Mouse (Mus musculus) heart, embryonic 10.5 days (tissue): ENCODE data around the gene Lrig3. TPM values are rescaled to one million over a fixed set of nuclear protein-coding genes. Genes with fewer than 3 reads are reported as not detected.

Source experiments
- DNase-seq: peaks from one replicate; pipeline ENCODE4 v3.0.0-alpha.2; 2017; ENCODE audit warnings: low spot score
- H3K27ac ChIP-seq: fragments of 300-500 bp; sonication (generic); 2 replicates; pipeline ENCODE4 v1.5.1; 2016; ENCODE audit warnings: mild to moderate bottlenecking
- H3K27me3 ChIP-seq: fragments of 300-500 bp; sonication (generic); 2 replicates; pipeline ENCODE4 v1.6.1; 2016; ENCODE audit warnings: mild to moderate bottlenecking; ENCODE audit not compliant: poor library complexity, insufficient read depth, severe bottlenecking
- H3K36me3 ChIP-seq: fragments of 300-500 bp; sonication (generic); 2 replicates; pipeline ENCODE4 v1.6.1; 2016; ENCODE audit warnings: mild to moderate bottlenecking, moderate library complexity
- H3K4me1 ChIP-seq: fragments of 300-500 bp; sonication (generic); 2 replicates; pipeline ENCODE4 v1.6.1; 2016; ENCODE audit warnings: mild to moderate bottlenecking
- H3K4me3 ChIP-seq: fragments of 300-500 bp; sonication (generic); 2 replicates; pipeline ENCODE4 v1.5.1; 2016; ENCODE audit warnings: mild to moderate bottlenecking, moderate library complexity
- H3K9me3 ChIP-seq: fragments of 300-500 bp; sonication (generic); 2 replicates; pipeline ENCODE4 v1.6.1; 2016; ENCODE audit warnings: mild to moderate bottlenecking, moderate library complexity
- WGBS: fragments of 180-500 bp; shearing (Covaris S2); methylation state at CpG from one replicate; pipeline ENCODE4 v1.1.7; 2016; 5-methylcytosine and 5-hydroxymethylcytosine counted together
- polyA plus RNA-seq: library from polyadenylated mRNA; unstranded; fragments of >200 nt; fragmentation: Nextera tagmentation; extraction: Ambion mirVana; gene quantifications from 2 replicates; pipeline ENCODE4 v1.2.1, GENCODE M21; 2016

Lrig3 gene
- polyA plus RNA-seq, 1 experiment from 2014 or later, result 8.4 TPM

DNA sequence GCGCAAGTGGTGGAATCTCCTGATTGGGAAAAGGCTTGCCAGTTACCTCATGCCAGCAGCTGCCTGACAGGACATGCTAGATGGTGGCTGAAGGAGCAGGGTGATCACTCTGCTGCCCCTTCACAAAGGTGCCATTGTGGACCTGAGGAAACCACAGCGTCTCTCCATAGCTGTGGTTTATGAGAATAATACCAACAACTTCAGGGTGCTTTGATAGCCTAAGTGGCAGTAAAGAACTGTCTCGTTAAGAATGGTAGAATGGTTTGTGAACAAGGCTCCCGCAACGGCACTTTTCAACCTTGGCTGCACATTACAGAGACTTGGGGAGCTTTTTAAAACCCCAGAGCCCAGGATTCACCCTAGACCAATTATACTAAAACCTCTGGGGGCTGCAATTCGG is 29.7 kb downstream of the Lrig3 start:
- Histone ChIP-seq H3K36me3 (peaks cover 5% of the 10 kb centered on the region), H3K27ac (no peak overlapping the region), H3K4me1 (no peaks in the 10 kb centered on the region), H3K9me3 (no peaks in the 10 kb centered on the region), H3K4me3 (no peak overlapping the region), H3K27me3 (no peaks in the 10 kb centered on the region)
- 85% methylated on average over 6 of the region's 6 CpGs for WGBS
- DNase-seq, result no peak

- WGBS, result 87% methylated on average over 9 of the region's 9 CpGs
- H3K27ac ChIP-seq, result no peak overlapping the region
- no peak for DNase-seq
- H3K4me3 ChIP-seq, result no peak overlapping the region
- H3K9me3 ChIP-seq, result no peaks in the 10 kb centered on the region
- peaks cover 5% of the 10 kb centered on the region for H3K36me3 ChIP-seq
- H3K4me1 ChIP-seq, result no peaks in the 10 kb centered on the region
- H3K27me3 ChIP-seq, result no peaks in the 10 kb centered on the region
Observed at GRCm38 (mm10) chr10:125996989-125997388, 31.0 kb downstream of the Lrig3 start.

GRCm38 (mm10) chr10:125999561-125999960 is 33.6 kb downstream of the Lrig3 start:
- 88% methylated on average over 6 of the region's 6 CpGs for WGBS
- Histone ChIP-seq H3K9me3 (no peaks in the 10 kb centered on the region), H3K36me3 (peaks cover 10% of the 10 kb centered on the region), H3K27ac (no peak overlapping the region), H3K4me3 (no peak overlapping the region), H3K27me3 (no peaks in the 10 kb centered on the region), H3K4me1 (no peaks in the 10 kb centered on the region)
- DNase-seq, result no peak

GRCm38 (mm10) chr10:126000861-126001390 is 35.0 kb downstream of the Lrig3 start:
- H3K4me1 ChIP-seq, result no peaks in the 10 kb centered on the region
- H3K9me3 ChIP-seq, result no peaks in the 10 kb centered on the region
- DNase-seq, result no peak
- peaks cover 18% of the 10 kb centered on the region for H3K36me3 ChIP-seq
- no peak overlapping the region for H3K4me3 ChIP-seq
- no peak overlapping the region for H3K27ac ChIP-seq
- 85% methylated on average over 8 of the region's 8 CpGs for WGBS
- no peaks in the 10 kb centered on the region for H3K27me3 ChIP-seq

DNA sequence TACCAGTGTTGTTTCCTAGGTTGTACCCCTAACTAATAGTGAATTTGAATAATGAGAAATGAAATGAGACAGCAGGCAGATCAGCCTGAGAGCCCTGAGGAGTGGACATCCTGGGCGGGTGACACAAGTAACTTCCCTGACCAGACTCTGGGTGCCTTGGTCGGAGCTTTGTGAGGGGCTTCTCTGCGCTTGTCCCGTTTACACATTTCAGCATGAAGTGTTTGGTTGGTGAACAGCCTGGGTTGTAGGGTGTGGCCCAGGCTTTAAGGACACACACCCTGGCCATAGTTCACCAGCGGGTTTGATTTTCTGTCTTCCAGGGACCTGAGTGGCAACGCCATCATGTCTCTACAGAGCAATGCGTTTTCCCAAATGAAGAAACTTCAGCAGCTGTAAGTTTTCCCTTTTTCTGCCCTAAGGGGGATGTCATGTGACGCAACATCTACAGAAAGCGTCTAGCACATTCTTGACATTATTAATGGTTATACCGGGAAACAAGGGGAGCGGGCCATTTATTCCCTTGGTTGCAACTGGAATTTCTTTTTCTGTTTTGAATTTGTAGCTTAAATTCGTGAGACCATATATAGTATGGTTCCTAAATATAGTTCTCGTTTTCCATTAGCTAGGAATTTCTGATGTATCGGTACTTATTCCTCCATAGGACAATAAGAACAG is 36.2 kb downstream of the Lrig3 start:
- WGBS, result 89% methylated on average over 14 of the region's 14 CpGs
- Histone ChIP-seq H3K4me1 (no peaks in the 10 kb centered on the region), H3K9me3 (no peaks in the 10 kb centered on the region), H3K36me3 (peaks cover 24% of the 10 kb centered on the region), H3K4me3 (no peak overlapping the region), H3K27me3 (no peaks in the 10 kb centered on the region), H3K27ac (no peak overlapping the region)
- DNase-seq, result no peak

DNA sequence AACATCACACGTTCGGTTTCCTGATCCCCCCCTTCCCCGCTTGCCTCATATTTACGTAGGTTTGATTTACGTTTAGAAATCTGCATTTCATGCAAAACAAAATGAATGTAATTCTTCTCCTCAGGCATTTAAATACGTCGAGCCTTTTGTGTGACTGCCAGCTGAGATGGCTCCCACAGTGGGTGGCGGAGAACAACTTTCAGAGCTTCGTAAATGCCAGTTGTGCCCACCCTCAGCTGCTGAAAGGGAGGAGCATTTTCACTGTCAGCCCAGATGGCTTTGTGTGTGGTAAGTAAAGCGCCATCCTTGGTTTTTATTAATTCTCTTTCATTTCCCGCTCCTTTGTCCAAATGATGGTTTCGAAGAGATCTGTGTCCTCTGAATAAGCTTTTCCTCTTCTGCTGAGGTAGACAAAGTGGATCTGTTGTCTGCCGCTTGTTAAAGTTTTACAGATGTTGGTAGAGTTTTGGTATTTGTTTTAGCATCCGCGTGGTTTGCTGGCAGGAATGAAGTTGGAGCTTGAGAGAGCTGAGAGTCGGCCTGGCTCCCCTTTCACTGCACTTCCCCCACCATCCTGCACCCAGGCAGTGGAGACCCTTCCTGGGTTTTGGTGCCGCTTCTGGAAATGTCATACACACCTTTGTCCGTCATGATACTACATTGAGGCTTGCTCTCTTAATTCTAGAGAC is 37.0 kb downstream of the Lrig3 start:
- Histone ChIP-seq H3K9me3 (no peaks in the 10 kb centered on the region), H3K27ac (no peak overlapping the region), H3K4me1 (no peaks in the 10 kb centered on the region), H3K36me3 (peaks cover 27% of the 10 kb centered on the region), H3K27me3 (no peaks in the 10 kb centered on the region), H3K4me3 (no peak overlapping the region)
- no peak for DNase-seq
- 89% methylated on average over 18 of the region's 18 CpGs for WGBS

DNA sequence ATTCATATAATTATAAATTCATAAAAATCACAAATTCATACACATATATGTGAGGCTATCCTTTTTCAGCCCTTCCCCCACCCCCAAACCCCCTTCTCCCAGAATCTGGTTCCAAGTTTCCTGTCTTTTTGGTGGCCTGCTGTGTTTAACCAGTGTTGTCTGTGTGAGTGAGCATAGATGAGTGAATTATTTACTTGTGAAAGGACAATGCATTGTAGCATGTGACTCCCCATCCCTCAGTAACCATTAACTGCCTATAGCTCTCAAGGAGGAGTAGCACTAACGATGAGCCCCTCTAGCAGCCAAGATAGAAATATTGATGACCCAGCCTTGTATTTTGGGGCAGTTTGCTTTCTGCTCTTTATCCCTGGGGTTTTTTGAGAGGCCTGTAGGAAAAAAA is 37.9 kb downstream of the Lrig3 start:
- Histone ChIP-seq H3K27ac (no peak overlapping the region), H3K4me1 (no peaks in the 10 kb centered on the region), H3K36me3 (peaks cover 35% of the 10 kb centered on the region), H3K4me3 (no peak overlapping the region), H3K9me3 (no peaks in the 10 kb centered on the region), H3K27me3 (no peaks in the 10 kb centered on the region)
- no peak for DNase-seq
- 80% methylated on average over 1 of the region's 1 CpGs for WGBS

GRCm38 (mm10) chr10:126013667-126014066 is 47.7 kb downstream of the Lrig3 start:
- Histone ChIP-seq H3K27me3 (no peaks in the 10 kb centered on the region), H3K27ac (no peak overlapping the region), H3K4me3 (no peak overlapping the region), H3K9me3 (no peaks in the 10 kb centered on the region), H3K4me1 (no peaks in the 10 kb centered on the region), H3K36me3 (peaks cover 33% of the 10 kb centered on the region)
- 87% methylated on average over 11 of the region's 11 CpGs for WGBS
- DNase-seq, result no peak

GRCm38 (mm10) chr10:126014673-126015072 is 48.7 kb downstream of the Lrig3 start:
- WGBS, result 87% methylated on average over 8 of the region's 8 CpGs
- no peak for DNase-seq

DNA sequence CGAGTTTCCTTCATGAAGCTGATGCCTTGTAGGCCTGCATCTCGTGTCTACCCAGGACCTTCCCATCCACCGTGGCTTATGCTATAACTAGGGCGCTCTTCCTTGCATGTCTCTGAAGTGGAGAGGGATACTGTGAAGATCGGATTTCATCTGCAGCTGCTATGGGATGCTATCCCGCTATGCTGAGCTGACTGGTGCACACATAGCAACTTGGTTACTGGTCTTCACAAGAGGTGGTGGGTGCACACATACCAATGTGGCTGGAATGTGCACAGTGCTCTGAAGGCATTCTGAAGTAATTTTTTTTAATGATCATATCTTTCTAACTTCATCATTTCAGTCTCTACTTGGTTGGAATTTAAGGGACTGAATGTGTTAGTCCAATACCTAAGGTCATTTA is 49.7 kb downstream of the Lrig3 start:
- Histone ChIP-seq H3K27ac (no peak overlapping the region), H3K9me3 (no peaks in the 10 kb centered on the region), H3K27me3 (no peaks in the 10 kb centered on the region), H3K4me3 (no peak overlapping the region), H3K36me3 (peaks cover 22% of the 10 kb centered on the region), H3K4me1 (0 out of 2 replicates have a peak, but pooled peaks cover 3% of the 10 kb centered on the region)
- DNase-seq, result no peak
- 89% methylated on average over 6 of the region's 6 CpGs for WGBS

More at GRCm38 (mm10) chr10:126014673-126015072, 48.7 kb downstream of the Lrig3 start:
- Histone ChIP-seq H3K27me3 (no peaks in the 10 kb centered on the region), H3K27ac (no peak overlapping the region), H3K4me1 (0 out of 2 replicates have a peak, but pooled peaks cover 1% of the 10 kb centered on the region), H3K36me3 (peaks cover 30% of the 10 kb centered on the region), H3K4me3 (no peak overlapping the region), H3K9me3 (no peaks in the 10 kb centered on the region)

DNA sequence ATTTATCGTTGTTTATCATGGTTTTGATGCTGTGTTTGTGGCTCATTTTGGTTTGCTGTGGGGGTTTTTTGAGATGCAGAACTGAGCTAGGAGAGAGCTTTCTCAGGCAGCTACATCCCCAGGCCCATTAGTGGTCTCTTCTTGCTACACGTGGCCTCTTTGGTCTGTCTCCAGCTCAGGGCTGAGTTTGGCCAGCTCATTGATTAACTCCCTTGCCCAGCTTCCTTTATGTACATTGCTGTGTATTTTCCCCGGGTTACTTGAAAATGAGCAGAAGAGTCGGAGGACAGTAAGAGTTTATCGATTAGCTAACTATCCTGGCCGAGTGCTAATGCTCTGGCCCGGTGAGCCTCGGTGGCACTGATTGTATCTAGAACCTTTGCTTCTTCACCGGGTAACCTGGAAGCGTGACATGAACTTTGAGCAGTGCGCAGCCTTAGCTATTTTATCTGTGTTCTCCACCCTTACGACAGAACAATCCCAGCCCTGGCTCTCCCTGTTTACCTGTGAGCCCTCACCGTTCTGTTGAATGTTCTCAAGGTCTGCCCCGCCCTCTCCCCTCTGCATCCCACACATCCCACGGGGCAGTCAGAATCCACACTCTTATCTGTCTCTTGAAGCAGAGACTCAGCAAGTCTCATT is 53.5 kb downstream of the Lrig3 start:
- Histone ChIP-seq H3K36me3 (peaks cover 15% of the 10 kb centered on the region), H3K27ac (no peak overlapping the region), H3K27me3 (no peaks in the 10 kb centered on the region), H3K4me1 (0 out of 2 replicates have a peak, but pooled peaks cover 3% of the 10 kb centered on the region), H3K9me3 (no peaks in the 10 kb centered on the region), H3K4me3 (no peak overlapping the region)
- 73% methylated on average over 15 of the region's 15 CpGs for WGBS
- no peak for DNase-seq

DNA sequence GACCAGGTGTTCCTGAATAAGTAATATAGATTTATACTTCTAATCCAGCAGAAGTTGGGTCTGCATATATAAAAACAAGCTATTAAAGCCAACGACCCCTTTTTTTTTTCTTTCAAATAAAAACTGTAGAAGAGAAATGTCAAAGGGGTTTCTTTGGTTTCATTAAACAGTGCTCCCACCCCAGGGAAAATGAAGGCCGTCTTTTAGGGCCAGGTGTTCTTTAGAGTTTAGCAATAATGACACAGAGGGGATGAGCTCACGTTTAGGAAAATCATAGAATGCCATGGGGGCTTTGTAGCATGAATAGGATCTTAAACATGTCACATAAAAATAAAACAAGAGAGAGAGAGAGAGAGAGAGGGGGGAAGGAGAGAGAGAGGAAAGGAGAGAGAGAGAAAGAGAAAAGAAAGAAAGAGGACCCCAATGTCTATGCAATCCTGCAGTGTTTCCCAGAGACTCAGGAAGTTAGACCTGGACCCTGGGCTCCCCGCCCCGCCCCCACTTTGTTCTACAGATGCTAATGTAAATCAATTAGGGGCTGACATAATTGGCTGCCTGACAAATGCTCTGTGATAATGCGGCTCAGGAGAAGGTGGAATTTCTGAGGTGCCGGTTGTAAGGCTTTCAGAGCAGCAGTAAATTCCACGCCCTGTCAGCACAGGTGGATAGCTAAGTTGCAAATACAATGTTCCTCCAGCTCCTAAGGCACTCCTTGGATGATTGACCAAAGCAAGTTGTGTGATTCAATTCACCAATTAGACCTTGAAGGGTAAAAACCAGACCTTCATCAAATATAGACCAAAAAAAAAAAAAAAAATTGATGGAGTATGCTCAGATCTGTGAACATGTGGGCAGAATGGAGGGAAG is 62.8 kb downstream of the Lrig3 start:
- DNase-seq, result no peak
- H3K27me3 ChIP-seq, result no peaks in the 10 kb centered on the region
- 37% methylated on average over 8 of the region's 8 CpGs for WGBS
- no peaks in the 10 kb centered on the region for H3K36me3 ChIP-seq
- H3K27ac ChIP-seq, result no peak overlapping the region
- no peaks in the 10 kb centered on the region for H3K4me1 ChIP-seq
- no peak overlapping the region for H3K4me3 ChIP-seq
- no peaks in the 10 kb centered on the region for H3K9me3 ChIP-seq
